Mouse (Mus musculus): ENCODE results near the gene Necap1. TPM values are rescaled to one million over a fixed set of nuclear protein-coding genes. Genes with fewer than 3 reads are reported as not detected.

Necap1 gene
- 10 to 100 TPM; 36.9 to 60.8 (median 55.5) TPM for polyA plus RNA-seq (2017; shearing (Covaris generic))

DNA sequence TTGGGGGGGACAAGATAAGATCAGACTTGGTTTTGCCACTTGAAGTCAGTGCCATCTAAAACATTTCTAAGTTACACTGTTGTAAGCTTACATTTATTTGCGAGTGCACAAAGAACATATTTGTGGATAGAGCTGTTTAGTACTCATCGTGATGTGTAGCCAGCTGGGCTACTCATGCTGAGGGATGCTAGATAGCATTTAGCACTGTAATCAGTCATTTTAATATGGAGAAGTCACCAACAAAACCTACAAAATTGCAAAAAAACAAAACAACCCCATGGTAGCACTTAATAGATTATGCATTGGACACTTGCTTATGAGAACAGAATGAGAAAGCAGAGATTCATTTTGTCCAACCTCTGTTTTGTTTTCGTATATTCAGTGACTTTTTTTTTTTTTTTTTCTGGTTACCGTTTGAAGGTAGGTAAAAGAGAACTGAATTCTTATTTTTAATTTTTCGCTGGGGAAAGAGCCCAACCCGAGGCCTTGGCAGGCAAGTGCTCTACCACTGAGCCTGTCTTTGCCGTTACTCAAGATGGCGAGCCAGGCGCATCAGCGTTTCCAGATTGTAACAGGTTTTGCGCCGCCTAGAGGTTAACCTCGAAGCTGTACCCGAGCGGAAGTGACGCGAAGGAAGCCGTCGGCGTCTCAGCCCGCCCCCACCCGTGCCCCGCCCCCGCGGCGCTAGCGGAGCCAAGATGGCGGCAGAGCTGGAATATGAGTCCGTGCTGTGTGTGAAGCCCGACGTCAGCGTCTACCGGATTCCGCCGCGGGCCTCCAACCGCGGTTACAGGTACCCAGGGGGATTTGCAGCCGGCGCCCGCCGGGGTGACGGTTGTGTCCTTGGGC, at the start of gene Necap1:
Gene Necap1, plus strand, starts transcription at position 604 of the 849 bp plus-strand sequence.
- ATAC-seq, result peak; percentile 90

GRCm38 (mm10) chr6:122825166-122825565, 49.1 kb upstream of the Necap1 start:
- ATAC-seq, result no peak

GRCm38 (mm10) chr6:122825923-122826742, 48.1 kb upstream of the Necap1 start:
- ATAC-seq, result peak; percentile 79

GRCm38 (mm10) chr6:122828086-122828485, 46.2 kb upstream of the Necap1 start:
- no peak for ATAC-seq

DNA sequence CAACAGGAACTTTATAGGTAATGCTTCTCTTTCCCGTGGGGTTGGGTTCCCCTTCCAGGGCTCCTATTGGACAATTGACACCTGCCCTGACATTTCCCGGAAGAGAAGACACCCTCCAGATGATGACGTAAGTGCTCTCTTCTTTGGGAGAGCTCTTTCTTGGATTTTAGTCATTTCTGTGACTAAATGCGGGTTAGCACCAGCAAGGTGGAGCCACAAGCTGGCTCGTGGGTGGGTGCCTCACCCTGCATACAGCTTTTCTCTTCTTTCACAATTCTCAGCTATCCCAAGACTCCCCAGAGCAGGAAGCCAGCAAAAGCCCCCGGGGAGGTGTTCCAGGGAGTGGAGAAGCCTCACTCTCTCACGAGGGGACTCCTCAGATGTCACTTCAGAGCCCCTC, 41.4 kb upstream of the Necap1 start:
- no peak for ATAC-seq

GRCm38 (mm10) chr6:122834365-122834764, 39.9 kb upstream of the Necap1 start:
- ATAC-seq, result peak; percentile 86

DNA sequence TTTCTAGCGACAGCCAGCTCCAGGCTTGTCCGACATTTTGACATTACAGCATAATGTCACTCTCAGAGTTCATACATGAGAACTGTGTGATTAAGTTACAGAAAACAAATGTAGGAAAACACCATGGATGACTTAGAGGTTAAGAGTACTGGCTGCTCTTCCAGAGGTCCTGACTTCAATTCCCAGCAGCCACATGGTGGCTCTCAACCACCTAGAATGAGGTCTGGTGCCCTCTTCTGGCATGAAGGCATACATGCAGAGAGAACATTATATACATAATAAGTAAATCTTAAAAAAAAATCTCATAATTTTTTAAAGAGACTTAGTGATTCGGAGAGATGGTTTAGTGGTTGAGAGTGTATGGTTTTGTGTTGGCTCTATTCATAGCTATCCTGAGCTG, 37.3 kb upstream of the Necap1 start:
- no peak for ATAC-seq

DNA sequence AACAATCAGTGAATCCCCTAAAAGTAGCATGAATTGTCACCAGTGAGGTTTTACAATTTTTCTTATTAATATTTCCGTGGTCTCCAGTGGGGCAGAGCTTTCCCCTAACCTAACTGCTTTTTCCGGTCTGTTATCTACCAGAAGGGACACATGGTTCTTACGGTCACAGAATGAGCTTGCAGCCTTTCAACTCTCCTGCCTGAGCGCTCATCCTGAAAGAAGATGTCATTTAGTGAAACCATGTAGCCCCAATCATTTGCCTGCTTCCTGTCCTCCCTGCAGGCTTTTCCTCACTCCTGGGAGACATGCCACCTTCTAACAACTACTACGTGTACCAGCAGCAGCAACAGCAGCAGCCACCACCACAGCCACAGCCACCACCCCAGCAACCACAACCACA, 36.7 kb upstream of the Necap1 start:
- ATAC-seq, result no peak

DNA sequence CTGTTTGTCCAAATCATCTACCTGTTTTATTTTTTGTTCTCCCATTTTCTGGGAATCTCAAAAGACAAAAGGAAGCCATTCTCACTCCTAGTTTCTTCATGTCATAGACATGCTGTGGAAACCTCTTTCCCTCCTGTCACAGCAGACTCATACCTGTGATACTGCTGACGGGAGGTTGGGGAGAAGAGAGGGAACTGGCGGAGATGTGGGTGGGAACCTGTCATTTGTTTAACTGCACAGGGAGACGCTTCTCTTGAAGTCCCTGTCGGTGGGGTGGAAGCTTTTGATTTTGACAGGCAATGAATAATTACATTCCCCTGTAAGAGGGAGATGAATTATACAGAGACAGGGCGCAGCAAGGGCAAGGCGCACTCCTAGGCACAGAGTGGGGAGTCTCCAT, 30.5 kb upstream of the Necap1 start:
- ATAC-seq, result no peak

- no peak for ATAC-seq
Observed at GRCm38 (mm10) chr6:122852696-122853095, 21.6 kb upstream of the Necap1 start.

DNA sequence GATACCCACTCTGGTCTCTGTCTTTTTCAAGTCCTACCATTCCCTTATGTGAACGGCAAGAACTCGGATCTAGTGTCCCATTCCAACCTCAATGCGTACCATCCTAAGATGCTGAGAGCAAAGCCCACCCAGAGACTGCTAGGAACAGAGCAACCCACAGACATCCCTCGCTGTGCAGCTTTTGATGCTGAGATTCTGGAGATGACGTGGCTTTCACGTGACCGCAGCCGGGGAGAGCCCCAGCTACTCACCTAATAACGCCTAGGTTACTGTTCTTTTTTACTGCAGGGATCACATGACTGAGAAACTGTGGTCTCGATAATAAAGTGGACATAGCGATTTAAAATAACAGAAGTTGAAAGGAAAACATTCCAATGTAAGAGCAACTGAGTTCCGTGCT, 19.7 kb upstream of the Necap1 start:
- ATAC-seq, result no peak

DNA sequence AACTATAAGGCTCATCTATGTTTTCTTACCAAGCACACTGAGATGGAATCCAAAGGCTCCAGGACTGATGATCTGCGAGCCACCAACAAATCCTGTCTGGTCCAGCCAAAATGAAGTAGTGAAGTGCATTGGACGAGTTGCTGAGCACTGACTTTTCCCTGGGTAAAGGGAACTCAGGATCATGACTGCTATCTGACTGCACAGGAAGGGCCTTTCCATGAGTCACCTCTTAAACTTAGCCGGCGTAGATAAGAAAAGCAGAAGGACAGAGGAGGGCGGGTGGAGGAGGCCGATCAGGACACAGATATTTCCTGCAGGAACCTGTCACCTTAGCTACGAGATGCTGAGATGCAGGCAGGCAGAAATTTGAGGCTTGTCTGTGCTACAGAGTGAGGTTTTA, 18.3 kb upstream of the Necap1 start, which contains the start of gene C3ar1:
Gene C3ar1, minus strand, starts transcription at position 207 of the 400 bp plus-strand sequence.
- no peak for ATAC-seq

DNA sequence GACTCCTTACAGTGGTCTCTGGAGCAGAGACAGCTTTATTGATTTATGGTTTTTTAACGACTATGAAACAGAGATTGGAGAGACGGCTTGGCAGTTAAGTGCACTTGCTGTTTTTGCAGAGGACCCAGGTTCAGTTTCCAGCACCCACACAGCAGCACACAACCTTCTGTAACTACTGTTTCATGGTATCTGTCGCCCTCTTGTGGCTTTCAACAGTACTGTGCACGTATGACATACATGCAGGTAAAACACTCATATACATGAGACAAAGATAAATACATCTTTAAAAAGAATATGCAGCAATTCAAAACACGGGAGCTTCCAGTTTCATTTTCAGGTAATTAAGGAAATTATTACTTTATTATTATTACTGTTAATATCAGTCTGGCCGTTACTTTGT, 11.8 kb upstream of the Necap1 start:
- no peak for ATAC-seq

- no peak for ATAC-seq
Observed at GRCm38 (mm10) chr6:122862871-122863270, 11.4 kb upstream of the Necap1 start.

- ATAC-seq, result no peak
Observed at GRCm38 (mm10) chr6:122867914-122868313, 6.4 kb upstream of the Necap1 start.

- ATAC-seq, result no peak
Observed at GRCm38 (mm10) chr6:122869846-122870245, 4.4 kb upstream of the Necap1 start.

GRCm38 (mm10) chr6:122872800-122873199, 1.5 kb upstream of the Necap1 start:
- peak; percentile 51 for ATAC-seq

DNA sequence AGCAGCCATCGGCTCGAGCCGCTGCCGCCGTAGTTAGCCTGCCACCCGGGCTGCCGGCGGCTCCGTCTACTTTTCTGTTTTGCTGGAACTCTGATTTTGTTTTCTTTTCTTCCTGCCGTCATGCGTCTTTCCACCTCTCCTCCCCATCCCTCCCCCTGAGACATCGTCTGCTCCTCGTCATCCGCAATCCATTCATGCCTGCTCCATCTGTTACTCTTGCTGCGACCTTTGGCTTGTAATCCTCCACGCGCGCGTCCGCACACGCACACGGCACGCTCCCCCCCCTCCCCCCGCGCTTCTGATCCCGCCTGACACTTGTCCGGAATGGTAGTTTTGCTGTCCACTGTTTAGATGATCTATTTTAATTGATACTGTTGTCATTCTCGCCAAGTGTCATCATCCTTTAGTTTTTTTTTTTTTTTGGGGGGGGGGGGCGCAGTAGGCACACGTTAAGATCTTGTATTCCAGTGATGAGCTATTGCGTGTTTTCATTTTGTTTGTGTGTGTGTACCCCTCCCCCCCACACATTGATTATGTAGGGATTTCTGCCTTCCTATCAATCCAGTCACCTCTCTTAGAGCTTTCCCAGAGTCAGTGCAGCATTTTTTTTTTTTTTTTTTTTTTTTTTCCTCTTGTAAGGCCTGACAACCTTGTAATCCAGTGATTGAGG, 581 bp downstream of the Necap1 start:
- peak; percentile 40 for ATAC-seq

GRCm38 (mm10) chr6:122879141-122879735, 5.0 kb downstream of the Necap1 start:
- no peak for ATAC-seq

DNA sequence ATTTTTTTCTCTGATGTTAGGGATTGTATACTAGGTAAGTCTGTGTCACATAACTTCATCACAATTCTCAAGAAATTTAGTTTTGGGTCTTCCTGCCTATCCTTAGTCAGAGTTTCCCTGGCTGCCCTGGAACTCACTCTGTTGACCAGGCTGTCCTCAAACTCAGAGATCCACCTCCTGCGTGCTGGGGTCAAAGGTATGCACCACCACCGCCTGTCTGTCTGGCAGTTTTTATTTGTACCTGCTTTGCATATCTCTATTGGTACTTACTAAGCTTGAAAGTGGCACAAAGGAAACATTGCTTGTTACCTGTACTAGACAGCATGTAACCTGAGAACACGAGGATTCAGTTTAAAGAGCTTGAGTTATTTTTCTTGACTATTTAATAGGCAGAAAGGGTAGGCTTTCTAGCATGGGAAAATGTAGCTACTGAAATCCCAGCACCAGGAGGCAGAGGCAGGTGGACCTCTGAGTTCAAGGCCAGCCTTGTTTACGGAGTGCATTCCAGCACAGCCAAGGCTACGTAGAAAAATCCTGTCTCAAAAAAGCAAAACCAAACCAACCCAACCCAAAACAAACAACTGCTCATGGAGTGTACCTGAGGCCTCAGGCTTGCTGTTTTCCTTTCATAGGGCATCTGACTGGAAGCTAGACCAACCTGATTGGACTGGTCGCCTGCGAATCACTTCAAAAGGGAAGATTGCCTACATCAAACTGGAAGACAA, 5.7 kb downstream of the Necap1 start:
- no peak for ATAC-seq

- ATAC-seq, result no peak
Observed at GRCm38 (mm10) chr6:122881287-122881686, 7.0 kb downstream of the Necap1 start.

DNA sequence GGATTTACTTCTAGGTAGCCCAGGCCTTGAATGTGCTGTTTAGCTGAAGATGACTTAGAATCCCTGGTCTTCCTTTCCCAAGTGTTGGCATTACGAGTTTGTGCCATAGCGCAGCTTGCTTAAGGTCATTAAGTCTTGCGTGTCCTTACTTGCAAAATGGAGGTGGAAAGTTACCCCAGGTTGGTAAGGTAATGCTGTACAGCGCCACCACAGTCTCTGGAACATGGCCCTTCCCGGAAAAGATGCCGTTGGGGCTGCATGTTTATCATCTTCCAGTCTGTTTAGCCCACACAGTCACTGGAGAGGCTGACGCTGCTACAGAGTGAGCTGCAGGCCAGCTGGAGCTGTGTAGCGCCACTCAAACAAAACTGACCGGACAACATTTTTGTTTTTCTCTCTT, 9.3 kb downstream of the Necap1 start:
- no peak for ATAC-seq
